Mouse (Mus musculus): ENCODE results near the gene Nsfl1c. TPM values are rescaled to one million over a fixed set of nuclear protein-coding genes. Genes with fewer than 3 reads are reported as not detected.

Gene Nsfl1c
- polyA plus RNA-seq, 1 experiment = 67.5 TPM

DNA sequence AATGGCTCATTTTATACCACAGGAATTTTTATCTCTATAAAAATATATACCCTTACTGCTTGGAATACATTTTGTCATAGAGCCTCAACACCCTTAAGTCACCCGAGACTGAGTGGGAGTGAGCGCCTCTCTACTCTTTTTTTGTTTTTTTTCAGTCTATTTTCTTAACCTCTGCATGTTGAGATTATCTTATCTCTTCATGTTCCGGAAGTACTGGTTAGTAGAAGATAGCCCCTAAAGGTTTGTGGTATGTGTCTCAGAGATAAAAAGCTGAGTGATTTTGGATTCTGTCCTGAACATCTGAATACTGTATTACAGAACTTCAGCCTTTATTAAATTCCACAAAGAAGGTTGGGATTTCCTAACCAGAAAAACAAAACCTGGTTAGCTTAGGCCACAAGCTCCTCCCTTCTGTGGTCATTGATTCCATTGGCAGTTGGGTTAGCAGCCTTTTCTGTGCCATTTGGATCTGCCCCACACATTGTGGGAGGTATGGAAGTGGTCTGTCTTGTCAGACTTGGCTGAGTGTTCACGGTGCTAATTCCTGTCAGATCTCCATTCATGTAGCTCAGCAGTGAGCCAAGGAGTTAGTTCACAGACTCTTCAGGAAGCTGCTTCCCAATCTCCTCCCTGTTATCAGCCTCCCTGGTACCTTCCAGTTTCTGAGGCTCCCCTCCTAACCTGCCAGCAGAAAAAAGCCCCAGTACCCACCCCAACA is 30.5 kb downstream of the Nsfl1c start:
- TF ChIP-seq CTCF (IDR thresholded peaks at IDR 0.05; ENCODE audit: low read depth, low read length) (no peak), POLR2A (IDR thresholded peaks at IDR 0.05; ENCODE audit: borderline replicate concordance, low read depth, low read length) (no peak)
- H3K4me3 ChIP-seq (ENCODE audit: insufficient read depth, low read length) = no peak overlapping the region

DNA sequence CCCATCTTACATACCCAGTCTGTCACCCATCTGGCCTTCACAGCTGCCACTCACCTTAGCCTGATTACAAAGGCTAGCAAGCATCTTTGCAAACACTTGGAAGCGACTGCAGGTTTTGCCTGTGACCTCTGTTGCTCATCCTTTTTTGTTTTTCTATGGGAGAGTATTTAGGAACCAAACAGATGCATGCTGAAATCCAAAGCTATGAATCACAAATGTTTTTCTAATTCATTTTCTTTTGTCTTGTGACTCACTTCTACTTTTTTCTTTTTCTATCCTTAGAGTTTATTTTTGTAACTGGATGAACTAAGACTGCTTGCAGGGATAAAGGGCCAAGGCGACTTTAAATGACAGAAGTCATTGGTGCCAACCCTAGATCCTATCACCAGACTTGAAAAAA is 31.5 kb downstream of the Nsfl1c start:
- Histone ChIP-seq H3K4me1 (ENCODE audit: control insufficient read depth, insufficient read depth, low read length) (peaks cover 19% of the 10 kb centered on the region), H3K27ac (ENCODE audit: insufficient read depth, low read depth, low read length) (no peak overlapping the region), H3K4me3 (ENCODE audit: insufficient read depth, low read length) (no peak overlapping the region)
- TF ChIP-seq POLR2A (IDR thresholded peaks at IDR 0.05; ENCODE audit: borderline replicate concordance, low read depth, low read length) (no peak), CTCF (IDR thresholded peaks at IDR 0.05; ENCODE audit: low read depth, low read length) (no peak)

More for the DNA sequence above, 30.5 kb downstream of the Nsfl1c start:
- Histone ChIP-seq H3K4me1 (ENCODE audit: control insufficient read depth, insufficient read depth, low read length) (peaks cover 19% of the 10 kb centered on the region), H3K27ac (ENCODE audit: insufficient read depth, low read depth, low read length) (no peak overlapping the region)

DNA sequence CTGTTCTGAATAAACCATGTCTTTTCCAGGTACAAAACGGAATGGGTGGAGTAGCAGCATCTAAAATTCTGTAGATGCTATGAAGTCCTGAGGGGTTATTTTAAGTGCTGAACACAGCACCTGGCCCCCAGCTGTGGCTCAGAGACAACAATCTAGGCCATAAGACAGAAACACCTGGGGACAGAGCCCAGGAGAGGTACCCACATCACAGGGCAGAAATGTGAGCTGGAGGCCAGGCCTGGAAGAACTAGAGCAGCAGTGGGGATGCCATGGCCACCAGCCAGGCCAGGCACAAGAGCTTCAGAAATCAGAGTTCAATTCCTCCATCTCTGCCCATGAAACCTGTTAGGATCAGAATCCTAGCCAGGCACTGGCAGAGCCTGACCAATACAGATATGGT is 34.1 kb downstream of the Nsfl1c start:
- Histone ChIP-seq H3K4me1 (ENCODE audit: control insufficient read depth, insufficient read depth, low read length) (peaks cover 22% of the 10 kb centered on the region), H3K4me3 (ENCODE audit: insufficient read depth, low read length) (no peak overlapping the region), H3K27ac (ENCODE audit: insufficient read depth, low read depth, low read length) (no peak overlapping the region)
- TF ChIP-seq CTCF (IDR thresholded peaks at IDR 0.05; ENCODE audit: low read depth, low read length) (no peak), POLR2A (IDR thresholded peaks at IDR 0.05; ENCODE audit: borderline replicate concordance, low read depth, low read length) (no peak)

DNA sequence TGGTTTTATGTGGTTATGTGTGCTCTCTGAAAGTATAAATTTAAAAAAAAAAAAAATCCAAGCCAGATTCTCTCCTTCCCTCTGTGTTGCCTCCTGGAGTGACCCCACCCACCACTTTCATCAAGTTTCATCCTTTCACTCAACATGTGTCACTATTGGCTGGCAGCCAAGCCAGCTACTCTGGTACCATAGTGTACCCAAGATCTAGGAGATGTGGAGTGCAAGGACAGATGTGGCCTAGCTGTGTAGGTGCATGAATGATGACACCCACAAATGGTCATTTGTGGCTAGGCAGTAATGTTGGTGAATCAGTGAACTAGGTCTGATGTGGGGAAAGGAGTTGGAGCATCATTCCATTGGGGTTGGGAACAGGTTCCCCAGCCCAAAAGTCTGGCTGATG is 35.2 kb downstream of the Nsfl1c start:
- H3K27ac ChIP-seq (ENCODE audit: insufficient read depth, low read depth, low read length) = no peak overlapping the region
- TF ChIP-seq CTCF (IDR thresholded peaks at IDR 0.05; ENCODE audit: low read depth, low read length) (no peak), POLR2A (IDR thresholded peaks at IDR 0.05; ENCODE audit: borderline replicate concordance, low read depth, low read length) (no peak)
- no peak overlapping the region for H3K4me3 ChIP-seq (ENCODE audit: insufficient read depth, low read length)
- H3K4me1 ChIP-seq (ENCODE audit: control insufficient read depth, insufficient read depth, low read length) = peaks cover 30% of the 10 kb centered on the region

DNA sequence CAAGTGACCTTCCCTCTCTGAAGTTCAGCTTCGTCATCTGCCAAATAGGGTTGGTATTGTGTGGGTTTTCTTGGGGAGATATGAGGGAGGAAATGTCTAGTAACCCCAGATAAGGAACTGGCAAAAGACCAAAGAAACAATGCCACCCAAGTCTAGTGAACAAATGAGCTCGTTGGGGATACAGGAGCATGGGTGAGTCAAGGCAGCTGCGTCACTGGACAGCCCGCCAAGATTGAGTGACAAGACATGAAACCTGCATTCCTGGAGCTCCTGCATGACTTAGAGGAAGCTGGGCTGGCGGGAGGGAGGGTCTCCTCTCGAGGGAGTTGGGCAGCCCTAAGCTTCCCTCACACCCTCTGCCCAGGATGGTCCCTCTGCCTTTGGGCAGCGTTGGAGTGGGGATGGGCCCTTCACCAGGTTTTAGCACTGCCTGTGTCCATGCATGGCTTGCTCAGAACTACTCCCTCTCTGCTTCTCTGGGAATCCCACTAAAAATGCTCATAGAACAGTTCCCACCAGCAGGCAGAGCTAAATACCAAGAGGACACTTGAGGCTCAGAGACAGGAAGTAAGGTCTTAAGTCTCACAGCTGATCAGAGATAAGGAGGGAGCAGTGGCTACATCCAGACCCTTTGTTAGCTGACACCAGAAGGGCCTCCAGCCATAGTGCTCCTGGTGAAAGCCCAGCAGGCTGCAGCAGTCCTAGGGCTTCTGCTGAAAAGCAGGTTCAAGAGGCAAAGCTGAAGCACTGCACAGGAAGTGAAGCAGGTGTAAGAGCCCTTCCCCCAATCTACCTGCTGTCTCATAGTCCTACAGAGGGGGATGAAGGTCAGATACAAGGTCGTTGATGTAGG is 36.6 kb downstream of the Nsfl1c start:
- TF ChIP-seq CTCF (IDR thresholded peaks at IDR 0.05; ENCODE audit: low read depth, low read length) = no peak
- TF ChIP-seq POLR2A (IDR thresholded peaks at IDR 0.05; ENCODE audit: borderline replicate concordance, low read depth, low read length) = no peak
- Histone ChIP-seq H3K4me1 (ENCODE audit: control insufficient read depth, insufficient read depth, low read length) (peaks cover 25% of the 10 kb centered on the region), H3K4me3 (ENCODE audit: insufficient read depth, low read length) (no peak overlapping the region), H3K27ac (ENCODE audit: insufficient read depth, low read depth, low read length) (no peak overlapping the region)

DNA sequence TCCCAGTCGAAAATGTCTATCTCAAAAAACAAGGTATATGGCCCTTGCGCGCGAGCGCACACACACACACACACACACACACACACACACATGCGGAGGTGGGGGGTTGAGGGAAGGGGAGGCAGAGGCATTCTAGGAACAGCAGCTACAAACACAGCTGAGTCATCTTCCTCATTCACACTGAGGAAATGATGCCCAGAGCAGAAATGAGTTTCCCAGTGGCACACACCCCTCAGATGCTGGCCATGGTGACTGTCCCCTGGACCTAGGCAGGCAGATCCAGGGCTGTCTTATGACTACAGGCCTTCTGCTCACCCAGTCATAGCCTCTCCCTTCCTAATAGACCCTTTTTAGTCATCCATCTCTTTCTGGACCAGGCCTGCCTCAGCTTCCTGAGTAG is 39.6 kb downstream of the Nsfl1c start:
- no peak for TF ChIP-seq POLR2A (IDR thresholded peaks at IDR 0.05; ENCODE audit: borderline replicate concordance, low read depth, low read length)
- 0 out of 2 replicates have a peak, but pooled peaks have one; percentile 0 for TF ChIP-seq CTCF (IDR thresholded peaks at IDR 0.05; ENCODE audit: low read depth, low read length)
- Histone ChIP-seq H3K27ac (ENCODE audit: insufficient read depth, low read depth, low read length) (peak overlapping the region; percentile 13), H3K4me1 (ENCODE audit: control insufficient read depth, insufficient read depth, low read length) (peaks cover 26% of the 10 kb centered on the region), H3K4me3 (ENCODE audit: insufficient read depth, low read length) (peak overlapping the region; percentile 6; the same call in 1 of the 2 replicates)

DNA sequence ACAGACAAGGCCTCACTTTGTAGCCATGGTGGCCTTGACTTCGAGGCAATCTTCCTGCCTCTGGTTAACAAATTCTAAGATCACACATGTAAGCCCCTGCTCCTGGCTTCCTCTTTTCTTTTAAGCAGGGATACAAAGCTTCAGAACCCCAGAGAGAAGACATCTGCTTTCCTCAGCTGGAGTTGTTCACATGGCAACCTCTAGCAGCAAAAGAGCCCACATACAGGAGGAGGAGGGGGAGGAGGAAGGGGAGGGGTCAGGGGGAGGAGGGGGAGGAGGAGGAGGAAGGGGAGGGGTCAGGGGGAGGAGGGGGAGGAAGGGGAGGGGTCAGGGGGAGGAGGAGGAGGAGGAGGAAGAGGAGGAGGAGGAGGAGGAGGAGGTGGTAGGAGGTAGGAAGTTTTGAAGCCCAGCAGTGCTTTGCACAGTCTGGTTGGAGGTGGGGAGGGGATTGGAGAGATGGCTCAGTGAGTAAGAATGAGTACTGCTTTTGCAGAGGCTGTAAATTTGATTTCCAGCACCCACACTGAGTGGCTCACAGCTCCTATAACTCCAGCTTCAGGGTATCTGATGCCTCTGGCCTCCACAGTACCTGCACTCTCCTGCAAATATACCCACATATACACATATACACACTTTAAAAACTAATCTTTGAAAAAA is 42.1 kb downstream of the Nsfl1c start:
- Histone ChIP-seq H3K4me1 (ENCODE audit: control insufficient read depth, insufficient read depth, low read length) (peaks cover 32% of the 10 kb centered on the region), H3K27ac (ENCODE audit: insufficient read depth, low read depth, low read length) (peak overlapping the region; percentile 92), H3K4me3 (ENCODE audit: insufficient read depth, low read length) (peak overlapping the region; percentile 13; the same call in 1 of the 2 replicates)
- TF ChIP-seq CTCF (IDR thresholded peaks at IDR 0.05; ENCODE audit: low read depth, low read length) = no peak
- no peak for TF ChIP-seq POLR2A (IDR thresholded peaks at IDR 0.05; ENCODE audit: borderline replicate concordance, low read depth, low read length)

DNA sequence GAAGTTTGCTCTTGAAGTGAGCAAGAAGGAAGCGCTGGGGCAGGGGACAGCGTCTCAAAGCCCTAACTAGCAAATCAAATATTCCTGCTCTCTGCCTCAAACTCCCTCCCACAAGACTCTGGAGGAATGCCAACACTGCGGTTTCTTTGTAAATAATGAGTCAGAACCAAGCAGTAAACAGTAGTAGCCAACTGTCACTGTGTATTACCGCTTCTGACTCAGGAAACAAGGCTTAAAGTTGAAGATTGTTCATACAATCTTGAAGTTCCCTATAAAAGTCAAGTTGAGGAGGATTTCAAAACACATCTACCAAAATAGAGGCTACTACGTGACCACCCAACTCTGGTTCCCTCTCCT is 42.6 kb downstream of the Nsfl1c start:
- Histone ChIP-seq H3K27ac (ENCODE audit: insufficient read depth, low read depth, low read length) (peak overlapping the region; percentile 92), H3K4me1 (ENCODE audit: control insufficient read depth, insufficient read depth, low read length) (peaks cover 35% of the 10 kb centered on the region)

DNA sequence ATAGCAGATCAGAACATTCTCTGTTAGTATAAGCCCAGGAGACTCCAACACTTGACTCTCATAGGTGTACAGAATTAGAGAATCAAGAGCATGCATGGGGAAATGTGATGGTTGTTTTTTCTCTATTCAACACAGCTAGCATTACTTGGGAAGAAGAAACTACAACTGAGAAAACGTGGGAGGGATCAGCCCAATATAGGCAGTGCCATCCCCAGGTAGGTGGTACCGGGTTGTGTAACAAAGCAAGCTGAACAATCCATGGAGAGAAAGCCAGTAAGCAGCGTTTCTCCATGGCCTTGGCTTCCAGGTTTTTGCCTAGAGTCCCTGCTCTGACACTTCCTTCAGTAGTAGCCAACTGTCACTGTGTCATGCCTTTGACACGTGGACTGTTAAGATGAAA is 44.7 kb downstream of the Nsfl1c start:
- TF ChIP-seq CTCF (IDR thresholded peaks at IDR 0.05; ENCODE audit: low read depth, low read length) = no peak
- no peak for TF ChIP-seq POLR2A (IDR thresholded peaks at IDR 0.05; ENCODE audit: borderline replicate concordance, low read depth, low read length)
- no peak overlapping the region for H3K27ac ChIP-seq (ENCODE audit: insufficient read depth, low read depth, low read length)
- H3K4me3 ChIP-seq (ENCODE audit: insufficient read depth, low read length) = no peak overlapping the region

More for the DNA sequence above, 42.6 kb downstream of the Nsfl1c start:
- peak overlapping the region; percentile 13; the same call in 1 of the 2 replicates for H3K4me3 ChIP-seq (ENCODE audit: insufficient read depth, low read length)
- TF ChIP-seq POLR2A (IDR thresholded peaks at IDR 0.05; ENCODE audit: borderline replicate concordance, low read depth, low read length) (no peak), CTCF (IDR thresholded peaks at IDR 0.05; ENCODE audit: low read depth, low read length) (no peak)

More for the DNA sequence above, 44.7 kb downstream of the Nsfl1c start:
- H3K4me1 ChIP-seq (ENCODE audit: control insufficient read depth, insufficient read depth, low read length) = peaks cover 30% of the 10 kb centered on the region

All from bone marrow macrophage, adult 2 months (primary cell).